Mouse (Mus musculus) frontal cortex, adult 2 months (tissue): Measurements from ENCODE around the gene Leng1. TPM values are rescaled to one million over a fixed set of nuclear protein-coding genes. Genes with fewer than 3 reads are reported as not detected.

ENCODE experiments used
- DNase-seq, 2 experiments: peaks; one replicate each; pipeline ENCODE4 v3.0.0; 2022; ENCODE audit warnings: low spot score in 1 of 2; ENCODE audit errors: extremely low spot score in 1 of 2
- polyA plus RNA-seq: library from polyadenylated mRNA; depleted of rRNA; stranded (reverse); fragments of >200 nt; gene quantifications from 2 replicates; pipeline ENCODE4 v1.2.3, GENCODE M21; 2012; rRNA removed

The Leng1 gene
- polyA plus RNA-seq, 1 experiment, result 8.0 TPM

DNA sequence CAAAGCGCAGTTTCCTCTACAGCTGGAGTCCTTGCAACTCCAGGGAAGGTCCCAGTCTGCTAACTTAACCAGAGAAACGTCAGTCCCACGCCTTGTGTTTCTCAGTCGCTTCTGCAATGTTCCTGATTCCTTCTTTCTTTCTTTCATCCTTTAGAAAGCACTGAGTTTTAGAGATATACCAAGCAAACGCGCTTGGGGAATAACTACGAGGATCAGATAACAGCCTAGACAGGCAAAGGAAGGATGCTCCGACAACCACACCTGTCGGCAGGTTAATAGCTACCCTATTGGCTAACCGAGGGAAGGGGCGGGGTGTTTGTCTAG is 21.3 kb downstream of the Leng1 start:
- no peak for DNase-seq

DNA sequence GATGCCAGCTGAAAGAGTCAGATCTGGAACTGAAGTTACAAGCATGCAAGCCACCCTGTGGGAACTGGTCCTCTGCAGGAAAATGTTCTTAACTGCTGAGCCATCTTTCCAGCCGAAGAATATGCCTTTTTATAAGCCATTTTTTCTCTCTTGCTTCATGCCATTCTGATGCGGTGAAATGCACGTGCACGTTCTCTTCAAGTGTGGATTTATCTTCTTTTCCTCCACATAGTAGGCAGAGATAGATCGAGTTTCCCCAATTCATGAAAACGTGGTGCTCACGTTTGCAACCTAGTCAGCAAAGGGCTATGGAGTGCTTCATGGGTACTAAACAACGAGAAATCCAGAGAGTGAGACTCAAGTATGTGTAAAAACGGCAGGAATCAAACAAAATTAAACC is 21.8 kb downstream of the Leng1 start:
- no peak for DNase-seq

DNA sequence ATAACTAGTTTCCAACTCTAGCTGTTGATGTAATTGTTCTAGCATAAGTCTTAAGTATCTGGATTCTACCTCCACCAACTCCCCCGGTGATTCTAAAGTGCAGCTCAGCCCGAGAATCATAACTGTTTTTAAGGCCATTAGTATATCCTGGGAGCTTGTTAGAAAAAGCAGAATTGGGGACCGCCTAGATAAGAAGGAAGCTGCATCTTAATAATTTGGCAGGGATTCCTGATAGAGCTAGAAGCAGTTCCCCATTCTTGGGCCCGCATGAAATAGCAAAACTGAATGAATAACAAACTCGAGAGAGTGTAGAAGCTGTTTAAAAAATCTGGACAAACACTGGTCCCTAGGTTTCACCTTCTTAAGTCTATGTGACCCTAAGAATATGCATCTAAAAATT is 22.2 kb downstream of the Leng1 start:
- no peak for DNase-seq

DNA sequence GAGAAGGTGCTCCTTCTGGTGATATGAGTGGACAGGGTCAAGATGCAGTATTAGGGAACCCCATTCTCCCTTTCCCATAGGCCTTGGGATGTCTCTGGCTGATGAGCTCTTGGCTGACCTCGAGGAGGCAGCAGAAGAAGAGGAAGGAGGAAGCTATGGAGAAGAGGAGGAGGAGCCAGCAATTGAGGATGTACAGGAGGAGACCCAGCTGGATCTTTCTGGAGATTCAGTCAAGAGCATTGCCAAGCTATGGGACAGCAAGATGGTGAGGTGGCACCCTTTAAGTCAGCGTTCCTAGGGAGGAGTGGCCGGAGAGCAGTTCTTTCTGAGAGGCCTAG is 35.2 kb downstream of the Leng1 start:
- no peak for DNase-seq

DNA sequence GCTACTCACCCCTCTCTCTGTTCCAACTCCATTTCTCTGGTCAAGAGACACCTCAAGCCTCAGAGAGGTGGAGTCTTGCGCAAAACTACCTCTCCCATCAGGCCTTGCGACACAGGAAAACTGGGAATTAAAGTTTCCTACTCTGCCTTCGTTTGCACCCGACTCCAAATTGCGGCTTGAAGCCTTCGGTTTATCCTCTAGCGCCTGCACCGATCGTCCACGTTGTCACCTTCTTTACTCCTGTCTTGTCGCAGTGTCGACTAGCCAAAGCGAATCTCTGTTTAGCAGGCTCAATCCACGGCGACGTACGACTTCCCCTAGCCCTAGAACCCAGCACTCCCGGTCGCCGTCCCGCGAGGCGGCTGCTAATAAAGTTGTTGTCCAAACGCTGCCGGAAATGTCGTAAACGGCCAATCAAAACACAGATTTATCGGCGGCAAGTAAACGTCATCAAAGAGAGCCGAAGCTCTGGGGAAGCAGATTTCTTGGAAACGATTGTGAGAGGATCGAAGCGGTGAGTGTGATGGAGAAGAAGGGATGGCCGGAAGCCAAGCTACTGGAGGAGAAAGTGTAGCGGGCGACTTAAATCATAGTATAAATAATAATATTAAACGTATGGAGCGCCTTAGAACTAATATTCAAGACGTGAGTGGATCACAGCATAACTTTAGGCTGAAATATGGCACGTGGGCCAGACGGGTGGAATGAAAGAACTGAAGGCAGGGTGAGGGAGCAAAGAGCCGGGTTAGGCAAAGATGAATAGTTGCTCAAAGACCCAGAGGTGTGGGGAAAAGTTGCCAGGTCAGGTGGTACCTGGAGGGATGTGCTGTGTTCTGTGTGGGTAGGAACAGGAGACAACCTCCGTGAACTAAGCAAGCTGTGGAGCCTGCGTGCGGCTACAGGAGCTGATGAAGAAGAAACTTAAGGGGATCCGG is 35.8 kb downstream of the Leng1 start, which contains the start of the genes Tfpt and Prpf31:
TSS of gene Tfpt (minus strand) at position 387 of the 935 bp plus-strand sequence.
TSS of gene Prpf31 (plus strand) at position 443 of the 935 bp plus-strand sequence.
- peak; percentile 92 to 98 for DNase-seq

DNA sequence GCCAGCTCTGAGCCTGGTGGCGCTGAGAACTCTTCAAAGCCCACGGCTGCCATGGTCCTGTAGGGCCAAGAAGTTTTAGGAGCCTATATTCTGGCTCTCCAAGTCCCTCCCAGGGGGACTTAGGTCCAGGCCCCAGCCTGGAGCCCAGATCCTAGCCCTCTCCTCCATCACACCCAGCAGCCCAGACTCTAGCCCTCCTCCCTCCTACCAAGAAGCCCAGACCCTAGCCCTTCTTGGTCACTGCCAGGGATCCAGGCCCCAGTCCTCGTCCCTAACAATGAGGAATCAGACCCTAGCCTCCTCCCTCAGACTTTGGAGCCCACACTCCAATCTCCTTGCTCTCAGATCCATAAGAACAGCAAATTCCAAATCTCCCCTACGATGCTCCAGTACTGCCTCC is 36.6 kb downstream of the Leng1 start:
- no peak for DNase-seq

DNA sequence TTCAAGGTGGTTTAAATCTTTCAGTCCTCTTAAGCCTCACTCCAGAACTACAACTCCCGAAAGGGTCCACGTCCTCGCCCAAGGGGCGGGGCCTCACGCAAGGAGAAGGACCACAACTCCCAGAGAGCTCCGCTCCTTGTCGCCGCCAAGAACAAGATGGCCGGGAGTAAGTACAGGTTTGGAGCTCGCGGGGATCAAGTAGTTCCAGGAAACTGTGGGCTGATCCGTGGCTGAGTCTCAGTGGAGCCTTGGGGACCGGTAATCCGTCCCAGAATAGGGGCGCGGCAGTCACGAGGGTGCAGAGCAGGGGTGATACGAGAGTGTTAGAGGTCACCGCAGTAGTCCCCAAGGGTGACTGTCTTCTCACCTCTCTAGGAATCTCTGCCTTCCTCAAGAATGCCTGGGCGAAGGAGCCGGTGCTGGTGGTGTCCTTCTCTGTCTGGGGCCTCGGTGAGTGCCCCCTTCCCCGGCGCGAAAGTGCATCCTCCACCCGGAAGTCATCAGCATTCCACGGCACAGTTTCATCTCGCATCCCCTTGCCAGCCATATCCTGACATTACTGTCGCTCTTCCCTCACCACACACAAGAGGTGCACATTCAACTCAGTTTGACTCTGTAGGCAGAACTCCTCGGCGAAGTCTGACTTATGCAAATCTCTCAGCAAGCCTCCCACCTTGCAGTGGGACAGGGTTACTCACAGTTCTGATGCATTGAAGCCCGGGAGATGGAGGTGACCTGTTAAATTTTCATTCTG is 48.2 kb downstream of the Leng1 start, which contains the start of gene Ndufa3:
TSS of gene Ndufa3 (plus strand) at position 132 of the 754 bp plus-strand sequence.
- DNase-seq, result peak; percentile 85 to 92

DNA sequence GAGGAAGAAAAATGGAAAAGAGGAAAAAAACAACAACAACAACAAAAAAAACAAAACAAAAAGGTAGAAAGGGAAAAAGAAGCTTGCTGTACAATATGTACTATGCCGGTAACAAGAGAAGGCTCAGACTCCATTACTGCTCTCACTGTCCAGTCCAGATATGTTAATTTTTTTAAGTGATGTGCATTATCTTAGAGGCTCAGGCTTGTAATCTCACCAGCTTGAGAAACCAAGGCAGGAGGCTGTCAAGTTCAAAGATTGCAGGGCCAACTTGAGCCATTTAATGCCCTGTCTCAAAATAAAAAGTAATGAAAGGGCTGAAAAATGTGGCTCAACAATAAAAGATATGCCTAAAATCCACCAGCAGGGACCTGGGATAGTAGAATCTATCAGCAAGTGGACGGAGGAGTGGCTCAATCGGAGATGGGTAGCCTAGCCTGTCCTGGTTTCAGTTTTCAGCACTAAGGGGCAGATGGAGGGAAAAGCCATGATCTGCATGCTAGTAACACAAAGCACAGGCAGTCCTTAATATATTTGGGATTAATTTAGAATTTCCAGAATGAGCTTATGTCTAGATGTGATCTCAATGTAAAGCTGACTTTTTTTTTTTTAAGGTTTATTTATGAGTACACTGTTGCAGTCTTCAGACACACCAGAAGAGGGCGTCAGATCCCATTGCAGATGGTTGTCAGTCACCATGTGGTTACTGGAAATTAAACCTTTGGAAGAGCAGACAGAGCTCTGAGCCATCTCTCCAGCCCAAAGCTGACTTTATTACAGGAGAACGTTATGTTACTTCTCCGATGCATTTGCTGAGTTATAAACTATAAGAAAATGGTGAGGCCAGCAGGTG is 49.0 kb downstream of the Leng1 start:
- no peak for DNase-seq

DNA sequence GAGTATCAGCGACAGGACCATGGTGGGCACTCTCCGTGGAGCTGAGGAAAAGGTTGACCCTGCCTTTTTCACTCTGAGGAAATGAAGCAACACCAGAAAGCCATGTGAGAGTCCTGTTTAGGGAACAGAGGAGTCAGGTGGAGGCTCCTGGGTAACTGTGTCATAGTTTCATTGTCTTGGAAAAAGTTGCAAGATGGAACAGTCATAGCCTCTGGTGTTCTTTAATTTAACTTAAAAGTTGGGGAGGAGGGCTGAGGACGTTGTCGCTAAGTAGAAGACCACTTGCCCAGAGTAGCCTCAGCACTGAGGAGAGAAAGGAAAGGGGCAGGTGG is 49.6 kb downstream of the Leng1 start, which contains the start of gene Oscar:
TSS of gene Oscar (minus strand) at position 101 of the 332 bp plus-strand sequence.
- no peak for DNase-seq

DNA sequence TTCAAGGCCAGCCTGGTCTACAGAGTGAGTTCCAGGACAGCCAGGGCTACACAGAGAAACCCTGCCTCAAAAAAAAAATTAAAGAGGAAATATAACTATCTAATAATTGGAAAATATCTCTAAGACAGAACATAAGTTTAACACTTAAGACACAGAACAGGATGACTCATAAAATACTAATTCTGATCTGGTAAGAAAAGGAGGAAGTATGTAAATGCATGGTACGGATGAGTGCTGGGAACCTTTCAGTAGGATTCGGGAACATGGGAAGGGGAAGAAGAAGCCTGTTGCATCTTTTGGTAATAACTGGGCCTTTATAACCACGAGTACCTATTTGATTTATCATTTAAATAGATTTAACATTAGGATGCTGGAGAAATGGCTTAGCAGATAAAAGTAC is 51.6 kb downstream of the Leng1 start:
- DNase-seq, result no peak

DNA sequence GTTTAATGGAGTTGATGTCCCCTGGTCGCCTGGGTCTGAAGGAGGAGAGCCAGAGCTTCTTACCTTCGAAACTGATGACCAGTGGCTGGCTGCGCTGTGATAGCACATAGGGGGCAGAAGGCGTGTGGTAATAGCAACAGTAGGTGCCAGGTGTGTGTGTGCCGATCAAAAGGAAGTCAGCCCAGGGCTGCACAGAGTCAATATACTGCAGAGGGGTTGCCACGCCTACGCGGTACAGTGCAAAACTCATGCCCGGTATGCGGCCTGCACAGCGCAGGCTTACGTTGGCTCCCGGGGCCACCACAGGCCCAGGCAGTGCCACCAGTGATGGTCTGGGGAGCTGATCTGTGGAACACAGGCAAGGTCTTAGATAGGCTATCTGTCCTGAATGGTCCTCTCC is 54.6 kb downstream of the Leng1 start:
- DNase-seq, result no peak

DNA sequence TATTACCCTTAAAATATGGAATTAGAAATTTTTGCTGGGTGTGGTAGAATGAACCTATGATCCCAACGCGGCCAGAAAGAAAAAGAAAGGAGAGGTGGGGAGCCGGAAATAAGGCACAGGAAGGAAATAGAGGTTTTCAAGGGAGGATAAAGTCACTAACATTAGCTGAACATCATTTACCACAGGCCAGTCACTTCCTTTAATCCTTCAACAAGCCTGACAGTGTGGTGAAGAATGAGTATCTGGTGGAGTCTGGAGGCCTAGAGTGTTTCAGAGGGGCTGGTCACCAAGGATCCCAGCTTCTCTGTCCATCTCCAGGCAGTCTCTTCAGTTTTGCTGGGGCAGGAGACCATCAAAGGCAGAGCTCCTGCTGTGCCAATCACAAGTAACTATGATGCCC is 55.2 kb downstream of the Leng1 start:
- no peak for DNase-seq

Other genes starting within 250 kb of the Leng1 start
- gene Cacng6, start 241.6 kb downstream of the Leng1 start, polyA plus RNA-seq, result 3.9 and 4.3 TPM in 2 replicates
- gene Tarm1, start 163.2 kb downstream of the Leng1 start, polyA plus RNA-seq, result 0.10 TPM in 1 of 2 replicates, not detected in the other
- 4.9 and 5.5 TPM in 2 replicates for gene Oscar, start 49.7 kb downstream of the Leng1 start, polyA plus RNA-seq
- 302 and 306 TPM in 2 replicates for gene Ndufa3, start 48.5 kb downstream of the Leng1 start, polyA plus RNA-seq
- gene Tfpt, start 35.9 kb downstream of the Leng1 start, polyA plus RNA-seq, result 38.1 and 43.3 TPM in 2 replicates
- gene Prpf31, start 35.9 kb downstream of the Leng1 start, polyA plus RNA-seq, result 59.0 and 68.2 TPM in 2 replicates
- gene Cnot3, start 20.6 kb downstream of the Leng1 start, polyA plus RNA-seq, result 49.5 and 63.6 TPM in 2 replicates
- 12.1 and 14.8 TPM in 2 replicates for gene Tmc4, start 11.7 kb upstream of the Leng1 start, polyA plus RNA-seq
- 103 and 108 TPM in 2 replicates for gene Tsen34, start 27.0 kb upstream of the Leng1 start, polyA plus RNA-seq
- 128 and 139 TPM in 2 replicates for gene Mboat7, start 27.7 kb upstream of the Leng1 start, polyA plus RNA-seq
- gene Rps9, start 38.2 kb upstream of the Leng1 start, polyA plus RNA-seq, result 852 and 1,031 TPM in 2 replicates
- gene Pirb, start 54.6 kb upstream of the Leng1 start, polyA plus RNA-seq, result 0.38 and 0.48 TPM in 2 replicates
- not detected in 2 replicates for gene Gm15448, start 159.8 kb upstream of the Leng1 start, polyA plus RNA-seq
- gene Pira2, start 179.2 kb upstream of the Leng1 start, polyA plus RNA-seq, result not detected in 2 replicates
- not detected in 2 replicates for gene Gm14548, start 232.3 kb upstream of the Leng1 start, polyA plus RNA-seq
- 0.04 TPM in 1 of 2 replicates, not detected in the other for gene Lilra6, start 249.7 kb upstream of the Leng1 start, polyA plus RNA-seq